Mouse (Mus musculus) MEL (cell line): ENCODE measurements around the gene Prdm16. TPM values are rescaled to one million over a fixed set of nuclear protein-coding genes. Genes with fewer than 3 reads are reported as not detected.

Experiments used
- DNase-seq: peaks from one replicate; pipeline ENCODE4 v3.0.0; 2011; ENCODE audit warnings: low read depth, low spot score
- H3K27ac ChIP-seq: 2 replicates; pipeline ENCODE4 v1.5.1; 2012; ENCODE audit warnings: low read depth, mild to moderate bottlenecking, control low read depth, low read length, moderate library complexity; ENCODE audit not compliant: control insufficient read depth
- H3K27me3 ChIP-seq, 2 experiments: fragments of 150-350 bp in 1 of 2; sonication (generic) in 1 of 2; 2 replicates each; pipeline ENCODE4 v1.6.1; 2012; ENCODE audit warnings: low read length in 2 of 2, mild to moderate bottlenecking in 2 of 2, improper control_type of control experiment in 1 of 2, moderate library complexity in 1 of 2; ENCODE audit not compliant: insufficient read depth in 2 of 2, control insufficient read depth in 1 of 2
- H3K36me3 ChIP-seq, 2 experiments: 2 replicates each; pipeline ENCODE4 v1.6.1; 2012 to 2014; ENCODE audit warnings: low read length in 2 of 2, improper control_type of control experiment in 1 of 2, inconsistent platforms in 1 of 2, mild to moderate bottlenecking in 1 of 2; ENCODE audit not compliant: insufficient read depth in 2 of 2, control insufficient read depth in 1 of 2
- H3K4me1 ChIP-seq, 2 experiments: fragments of 150-350 bp in 1 of 2; sonication (generic) in 1 of 2; 2 replicates each; pipeline ENCODE4 v1.6.1; 2012; ENCODE audit warnings: low read length in 2 of 2, improper control_type of control experiment in 1 of 2, mild to moderate bottlenecking in 1 of 2; ENCODE audit not compliant: insufficient read depth in 2 of 2, control insufficient read depth in 1 of 2
- H3K4me3 ChIP-seq, 2 experiments: fragments of 150-350 bp in 1 of 2; sonication (generic) in 1 of 2; 2 replicates each; pipeline ENCODE4 v1.5.1; 2012; ENCODE audit warnings: low read depth in 2 of 2, low read length in 2 of 2, mild to moderate bottlenecking in 2 of 2, moderate library complexity in 2 of 2, control low read depth in 1 of 2, improper control_type of control experiment in 1 of 2; ENCODE audit not compliant: control insufficient read depth in 1 of 2, insufficient read depth in 1 of 2
- H3K79me2 ChIP-seq: 2 replicates; pipeline ENCODE4 v1.6.1; 2012; ENCODE audit warnings: mild to moderate bottlenecking, low read length, moderate library complexity; ENCODE audit not compliant: control insufficient read depth, poor library complexity, insufficient read depth
- H3K9ac ChIP-seq: 2 replicates; pipeline ENCODE4 v1.6.1; 2012; ENCODE audit warnings: low read depth, mild to moderate bottlenecking, control low read depth, low read length, moderate library complexity; ENCODE audit not compliant: control insufficient read depth, poor library complexity, severe bottlenecking
- H3K9me3 ChIP-seq: fragments of 150-350 bp; sonication (generic); replicated peaks from 2 replicates; pipeline ENCODE4 v1.6.1; 2012; ENCODE audit warnings: mild to moderate bottlenecking, low read length, improper control_type of control experiment, moderate library complexity; ENCODE audit not compliant: insufficient read depth
- BHLHE40 ChIP-seq: IDR thresholded peaks from 2 replicates; pipeline ENCODE4 v1.6.1; 2012; ENCODE audit warnings: low read depth, mild to moderate bottlenecking, inconsistent platforms, low read length, improper control_type of control experiment, borderline replicate concordance
- CTCF ChIP-seq, 3 experiments: IDR thresholded peaks in 2 of 3; conservative IDR thresholded peaks in 1 of 3; 2 replicates each; pipeline ENCODE4 v1.5.1; 2011 to 2012; ENCODE audit warnings: low read length in 3 of 3, low read depth in 2 of 3, mild to moderate bottlenecking in 2 of 3, improper control_type of control experiment in 1 of 3, inconsistent platforms in 1 of 3, mixed read lengths in 1 of 3, moderate library complexity in 1 of 3; ENCODE audit not compliant: control insufficient read depth in 1 of 3, insufficient read depth in 1 of 3, poor library complexity in 1 of 3, severe bottlenecking in 1 of 3
- E2F4 ChIP-seq: IDR thresholded peaks from 2 replicates; pipeline ENCODE4 v1.6.1; 2011; ENCODE audit warnings: low read depth, low read length, improper control_type of control experiment, borderline replicate concordance
- EP300 ChIP-seq, 2 experiments: IDR thresholded peaks; 2 replicates each; pipeline ENCODE4 v1.6.1; 2011; ENCODE audit warnings: improper control_type of control experiment in 2 of 2, low read length in 2 of 2, low read depth in 1 of 2, mild to moderate bottlenecking in 1 of 2
- GATA1 ChIP-seq: IDR thresholded peaks from 2 replicates; pipeline ENCODE4 v1.6.1; 2011; ENCODE audit warnings: low read depth, low read length, improper control_type of control experiment
- JUND ChIP-seq: IDR thresholded peaks from 2 replicates; pipeline ENCODE4 v1.6.1; 2011; ENCODE audit warnings: low read depth, mild to moderate bottlenecking, improper control_type of control experiment, low read length
- KAT2A ChIP-seq: conservative IDR thresholded peaks from 2 replicates; pipeline ENCODE4 v1.6.1; 2012; ENCODE audit warnings: low read depth, low read length, improper control_type of control experiment, inconsistent platforms
- MAFK ChIP-seq: IDR thresholded peaks from 2 replicates; pipeline ENCODE4 v1.6.1; 2011; ENCODE audit warnings: low read depth, mild to moderate bottlenecking, low read length, improper control_type of control experiment, borderline replicate concordance
- MAX ChIP-seq: IDR thresholded peaks from 2 replicates; pipeline ENCODE4 v1.6.1; 2011; ENCODE audit warnings: low read length, improper control_type of control experiment
- MAZ ChIP-seq: IDR thresholded peaks from 2 replicates; pipeline ENCODE4 v1.6.1; 2012; ENCODE audit warnings: low read depth, mild to moderate bottlenecking, inconsistent platforms, low read length, improper control_type of control experiment
- MEF2A ChIP-seq: IDR thresholded peaks from 2 replicates; pipeline ENCODE4 v1.6.1; 2014; ENCODE audit warnings: low read depth, mild to moderate bottlenecking, inconsistent platforms, low read length, improper control_type of control experiment; ENCODE audit not compliant: poor library complexity, insufficient replicate concordance, severe bottlenecking; ENCODE audit errors: extremely low read depth
- MYC ChIP-seq: IDR thresholded peaks from 2 replicates; pipeline ENCODE4 v1.6.1; 2011; ENCODE audit warnings: low read depth, mild to moderate bottlenecking, low read length, improper control_type of control experiment, moderate library complexity
- NELFE ChIP-seq: IDR thresholded peaks from 2 replicates; pipeline ENCODE4 v1.6.1; 2011; ENCODE audit warnings: low read depth, low read length, improper control_type of control experiment
- NRF1 ChIP-seq: IDR thresholded peaks from 2 replicates; pipeline ENCODE4 v1.6.1; 2014; ENCODE audit warnings: low read depth, mild to moderate bottlenecking, inconsistent platforms, low read length, improper control_type of control experiment, moderate library complexity; ENCODE audit not compliant: poor library complexity, insufficient read depth, severe bottlenecking
- POLR2A ChIP-seq, 2 experiments: IDR thresholded peaks; 2 replicates each; pipeline ENCODE4 v1.6.1; 2011 to 2012; ENCODE audit warnings: low read length in 2 of 2, mild to moderate bottlenecking in 2 of 2, control low read depth in 1 of 2, improper control_type of control experiment in 1 of 2, low read depth in 1 of 2, moderate library complexity in 1 of 2; ENCODE audit not compliant: control insufficient read depth in 1 of 2, insufficient read depth in 1 of 2, poor library complexity in 1 of 2
- POLR2AphosphoS5 ChIP-seq: IDR thresholded peaks from 2 replicates; pipeline ENCODE4 v1.6.1; 2012; ENCODE audit warnings: low read depth, borderline replicate concordance, mild to moderate bottlenecking, inconsistent platforms, low read length, moderate library complexity, mixed read lengths
- RAD21 ChIP-seq: IDR thresholded peaks from 2 replicates; pipeline ENCODE4 v1.6.1; 2011; ENCODE audit warnings: mild to moderate bottlenecking, low read depth, low read length, improper control_type of control experiment
- RCOR1 ChIP-seq: IDR thresholded peaks from 2 replicates; pipeline ENCODE4 v1.6.1; 2012; ENCODE audit warnings: low read depth, mild to moderate bottlenecking, inconsistent platforms, low read length, improper control_type of control experiment
- TBP ChIP-seq: IDR thresholded peaks from 2 replicates; pipeline ENCODE4 v1.8.0; 2011; ENCODE audit warnings: low read depth, low read length, improper control_type of control experiment
- TCF12 ChIP-seq: IDR thresholded peaks from 2 replicates; pipeline ENCODE4 v1.6.1; 2014; ENCODE audit warnings: low read depth, mild to moderate bottlenecking, inconsistent platforms, low read length, improper control_type of control experiment, moderate library complexity
- UBTF ChIP-seq: IDR thresholded peaks from 2 replicates; pipeline ENCODE4 v1.6.1; 2012; ENCODE audit warnings: low read depth, mild to moderate bottlenecking, inconsistent platforms, low read length, improper control_type of control experiment, moderate library complexity, borderline replicate concordance; ENCODE audit not compliant: insufficient read depth
- ZC3H11A ChIP-seq: IDR thresholded peaks from 2 replicates; pipeline ENCODE4 v1.6.1; 2012; ENCODE audit warnings: low read depth, mild to moderate bottlenecking, inconsistent platforms, low read length, improper control_type of control experiment
- ZKSCAN1 ChIP-seq: IDR thresholded peaks from 2 replicates; pipeline ENCODE4 v1.6.1; 2012; ENCODE audit warnings: low read depth, mild to moderate bottlenecking, inconsistent platforms, low read length, improper control_type of control experiment, moderate library complexity
- ZMIZ1 ChIP-seq: IDR thresholded peaks from 2 replicates; pipeline ENCODE4 v1.6.1; 2012; ENCODE audit warnings: low read depth, mild to moderate bottlenecking, inconsistent platforms, low read length, improper control_type of control experiment, moderate library complexity
- polyA plus RNA-seq, 2 experiments: library from polyadenylated mRNA; stranded (reverse) in 1 of 2; unstranded in 1 of 2; fragments of >175 nt in 1 of 2; fragments of >200 nt in 1 of 2; gene quantifications; 2 replicates each; pipeline versions ENCODE4 v1.2.1 to v1.2.4; 2012; ENCODE audit warnings: low replicate concordance in 2 of 2, low read depth in 1 of 2; ENCODE audit not compliant: insufficient read length in 2 of 2, insufficient read depth in 1 of 2, missing spikeins in 1 of 2
- total RNA-seq: library from RNA; depleted of rRNA; stranded (reverse); fragments of 300-350 nt; gene quantifications from 2 replicates; pipeline ENCODE4 v1.2.3, GENCODE M21; 2012

Gene Prdm16
- total and polyA plus RNA-seq, 3 experiments, result not detected

DNA sequence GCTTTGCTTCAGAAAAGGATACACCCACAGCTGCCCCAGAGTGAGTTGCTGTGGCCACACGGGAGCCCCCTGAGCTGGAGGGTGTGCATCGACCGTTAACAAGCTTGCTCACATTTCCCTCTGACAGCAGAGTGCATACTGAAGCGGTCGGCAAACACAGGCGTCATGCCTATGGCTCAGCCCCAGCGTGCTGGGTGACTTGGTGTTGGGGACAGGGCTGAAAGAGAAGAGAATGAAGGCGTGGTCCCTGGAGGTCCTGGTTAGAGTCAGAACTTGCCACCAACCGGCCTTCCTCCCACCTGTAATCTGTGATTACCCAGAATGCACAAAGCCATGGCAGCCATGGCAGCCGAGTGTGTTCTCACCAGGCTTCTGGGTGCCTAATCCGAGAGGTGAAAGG, 277.9 kb downstream of the Prdm16 start:
- H3K4me1 ChIP-seq, result no peaks in the 10 kb centered on the region
- no peaks in the 10 kb centered on the region for H3K36me3 ChIP-seq
- no peaks in the 10 kb centered on the region for H3K9me3 ChIP-seq
- no peaks in the 10 kb centered on the region for H3K27me3 ChIP-seq
- no peaks in the 10 kb centered on the region for H3K79me2 ChIP-seq
- TF ChIP-seq MAX, result no peak
- TF ChIP-seq NELFE, result no peak
- no peak for TF ChIP-seq KAT2A
- no peak for TF ChIP-seq E2F4
- no peak for TF ChIP-seq EP300 (IDR thresholded peaks at IDR 0.05; ENCODE audit: low read depth in 1 of 2, low read length in 2 of 2)
- no peak for TF ChIP-seq NRF1
- no peak for TF ChIP-seq GATA1
- no peak for TF ChIP-seq UBTF
- H3K4me3 ChIP-seq, result no peak overlapping the region
- no peak overlapping the region for H3K27ac ChIP-seq
- DNase-seq, result no peak
- H3K9ac ChIP-seq, result no peak overlapping the region

GRCm38 (mm10) chr4:154358370-154358769, 278.3 kb downstream of the Prdm16 start:
- TF ChIP-seq TBP (no peak), RCOR1 (no peak), MAFK (no peak), JUND (no peak), ZMIZ1 (no peak), RAD21 (no peak), POLR2AphosphoS5 (no peak), MYC (no peak), GATA1 (no peak), POLR2A (IDR thresholded peaks at IDR 0.05; ENCODE audit: control insufficient read depth in 1 of 2, insufficient read depth in 1 of 2, low read depth in 1 of 2, low read length in 2 of 2, poor library complexity in 1 of 2) (no peak), ZC3H11A (no peak), CTCF (IDR thresholded peaks at IDR 0.05 in 2 of 3, conservative IDR thresholded peaks at IDR 0.05 in 1 of 3; ENCODE audit: control insufficient read depth in 1 of 3, insufficient read depth in 1 of 3, low read depth in 2 of 3, low read length in 3 of 3, poor library complexity in 1 of 3, severe bottlenecking in 1 of 3) (no peak), BHLHE40 (no peak), MEF2A (no peak), ZKSCAN1 (no peak), TCF12 (no peak), MAZ (no peak), NRF1 (no peak)
- Histone ChIP-seq H3K9ac (no peak overlapping the region), H3K27me3 (no peaks in the 10 kb centered on the region), H3K27ac (no peak overlapping the region), H3K4me1 (no peaks in the 10 kb centered on the region), H3K36me3 (no peaks in the 10 kb centered on the region), H3K4me3 (no peak overlapping the region), H3K9me3 (no peaks in the 10 kb centered on the region), H3K79me2 (no peaks in the 10 kb centered on the region)
- DNase-seq, result no peak
